Mouse (Mus musculus) limb, embryonic 14.5 days (tissue): ENCODE measurements around the gene Camta1. TPM values are rescaled to one million over a fixed set of nuclear protein-coding genes. Genes with fewer than 3 reads are reported as not detected.

ENCODE experiments used
- ATAC-seq: fragments of 200-750 bp; cut with Nextera tagmentation; 2 replicates; pipeline ENCODE4 v1.8.0; 2017; ENCODE audit warnings: low read depth, moderate number of reproducible peaks, moderate TSS enrichment; ENCODE audit not compliant: low FRiP score
- DNase-seq: peaks from one replicate; pipeline ENCODE4 v3.0.0-alpha.2; 2015; ENCODE audit warnings: low spot score
- H3K27ac ChIP-seq: fragments of 300-500 bp; sonication (generic); replicated peaks from 2 replicates; pipeline ENCODE4 v1.5.1; 2014; ENCODE audit warnings: low read depth, mild to moderate bottlenecking, low read length, moderate library complexity, mixed read lengths
- H3K27me3 ChIP-seq: fragments of 300-500 bp; sonication (generic); 2 replicates; pipeline ENCODE4 v1.6.1; 2014; ENCODE audit warnings: low read length, mixed read lengths; ENCODE audit not compliant: control insufficient read depth, insufficient read depth
- H3K36me3 ChIP-seq: fragments of 300-500 bp; sonication (generic); 2 replicates; pipeline ENCODE4 v1.6.1; 2014; ENCODE audit warnings: mild to moderate bottlenecking, low read length, moderate library complexity, mixed read lengths; ENCODE audit not compliant: control insufficient read depth, insufficient read depth
- H3K4me1 ChIP-seq: fragments of 300-500 bp; sonication (generic); 2 replicates; pipeline ENCODE4 v1.6.1; 2014; ENCODE audit warnings: antibody characterized with exemption, low read length, mixed read lengths; ENCODE audit not compliant: control insufficient read depth, insufficient read depth
- H3K4me2 ChIP-seq: fragments of 300-500 bp; sonication (generic); replicated peaks from 2 replicates; pipeline ENCODE4 v1.6.1; 2014; ENCODE audit warnings: low read depth, mild to moderate bottlenecking, low read length, moderate library complexity; ENCODE audit not compliant: severe bottlenecking
- H3K4me3 ChIP-seq: fragments of 300-500 bp; sonication (generic); replicated peaks from 2 replicates; pipeline ENCODE4 v1.5.1; 2014; ENCODE audit warnings: low read length
- H3K9ac ChIP-seq: fragments of 300-500 bp; sonication (generic); 2 replicates; pipeline ENCODE4 v1.6.1; 2014; ENCODE audit warnings: mild to moderate bottlenecking, low read depth, low read length, moderate library complexity; ENCODE audit not compliant: severe bottlenecking
- H3K9me3 ChIP-seq: fragments of 300-500 bp; sonication (generic); 2 replicates; pipeline ENCODE4 v1.6.1; 2016; ENCODE audit warnings: low read length; ENCODE audit not compliant: control insufficient read depth
- POLR2A ChIP-seq: fragments of 200-500 bp; IDR thresholded peaks from 2 replicates; pipeline ENCODE4 v1.8.0; 2012; ENCODE audit warnings: inconsistent platforms, mild to moderate bottlenecking, moderate library complexity, borderline replicate concordance; ENCODE audit not compliant: insufficient read depth, insufficient read length; ENCODE audit errors: extremely low read depth
- WGBS: fragments of 180-500 bp; shearing (Covaris S2); extraction: QIAGEN DNeasy Blood & Tissue Kit; methylation state at CpG from one replicate; pipeline ENCODE4 v1.1.7; 2014; 5-methylcytosine and 5-hydroxymethylcytosine counted together
- polyA plus RNA-seq, 2 experiments: library from polyadenylated mRNA; depleted of rRNA in 1 of 2; stranded (reverse) in 1 of 2; unstranded in 1 of 2; fragments of >200 nt; fragmentation: Nextera tagmentation in 1 of 2; extraction: Ambion mirVana in 1 of 2; gene quantifications; 2 replicates each; pipeline versions ENCODE4 v1.2.1 to v1.2.3; 2012 to 2014

The Camta1 gene
- polyA plus RNA-seq, 2 experiments: 28.6 to 78.8 TPM

DNA sequence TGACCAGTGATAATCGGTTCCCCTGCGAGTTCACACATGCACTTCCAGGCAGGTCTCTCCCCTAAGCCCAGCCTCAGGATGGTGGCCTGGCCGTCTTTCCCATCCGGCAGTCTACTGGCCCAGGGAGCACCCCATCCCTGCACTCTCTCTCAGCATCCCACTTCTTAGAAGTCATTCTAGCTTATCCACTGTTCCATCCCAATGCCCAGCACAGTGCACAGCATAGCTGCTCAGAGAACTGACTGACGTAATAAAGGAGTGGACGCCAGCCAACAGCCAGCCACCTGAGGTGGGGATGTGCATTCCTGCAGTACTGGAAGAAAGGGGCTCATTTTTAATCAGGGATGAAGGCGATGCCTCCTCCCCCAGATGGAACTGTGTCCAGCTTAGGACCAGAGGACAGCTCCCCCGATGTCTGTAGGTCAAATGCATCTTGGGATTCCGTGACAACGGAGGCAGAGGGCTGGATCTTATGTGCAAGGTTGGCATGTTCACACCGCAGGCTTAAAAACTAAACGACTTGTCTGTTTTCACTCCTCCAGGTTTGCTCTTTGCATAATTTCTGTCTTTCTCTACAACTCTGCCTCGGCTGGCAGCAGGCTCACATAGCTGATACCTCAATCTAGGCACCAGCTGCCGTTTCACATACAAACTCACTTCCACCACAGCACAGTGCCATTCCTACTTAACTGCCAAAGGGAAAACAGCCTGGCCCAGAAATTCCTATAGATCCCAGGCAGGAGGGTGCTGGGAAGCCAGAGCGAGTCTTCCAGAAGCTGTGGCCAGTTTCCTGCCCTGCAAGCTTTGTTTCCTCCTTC, 285.2 kb downstream of the Camta1 start:
- H3K9ac ChIP-seq: no peak overlapping the region
- 68% methylated on average over 15 of the region's 15 CpGs for WGBS
- H3K4me3 ChIP-seq: no peak overlapping the region
- no peaks in the 10 kb centered on the region for H3K9me3 ChIP-seq
- ATAC-seq: no peak
- H3K4me1 ChIP-seq: no peaks in the 10 kb centered on the region
- H3K4me2 ChIP-seq: no peak overlapping the region
- H3K27me3 ChIP-seq: no peaks in the 10 kb centered on the region
- DNase-seq: no peak
- TF ChIP-seq POLR2A: no peak
- no peak overlapping the region for H3K27ac ChIP-seq
- no peaks in the 10 kb centered on the region for H3K36me3 ChIP-seq

DNA sequence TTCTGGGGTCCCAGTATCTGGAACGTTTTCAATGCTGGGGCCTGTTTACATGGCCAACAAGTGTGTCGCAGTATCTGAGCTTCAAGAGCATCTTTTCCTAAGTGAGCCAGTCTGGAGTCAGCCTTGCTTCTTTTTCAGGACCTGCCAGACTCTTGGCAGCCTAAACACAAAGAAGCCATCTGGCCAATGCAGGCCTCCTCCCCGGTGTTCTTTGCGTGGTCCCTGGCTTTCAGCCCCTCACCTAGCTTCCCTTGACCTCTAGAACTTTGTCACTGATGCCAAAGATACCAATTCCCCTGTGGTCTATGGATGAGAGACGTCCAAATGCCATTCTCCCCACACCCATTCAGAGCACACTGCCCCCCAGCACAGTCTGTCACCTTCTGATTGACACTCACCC, 289.0 kb downstream of the Camta1 start:
- Histone ChIP-seq H3K4me1 (no peaks in the 10 kb centered on the region), H3K4me2 (no peak overlapping the region), H3K27me3 (no peaks in the 10 kb centered on the region), H3K27ac (no peak overlapping the region), H3K9me3 (no peaks in the 10 kb centered on the region), H3K4me3 (no peak overlapping the region), H3K36me3 (no peaks in the 10 kb centered on the region), H3K9ac (no peak overlapping the region)
- WGBS: 77% methylated on average over 5 of the region's 5 CpGs
- no peak for ATAC-seq
- no peak for TF ChIP-seq POLR2A
- no peak for DNase-seq

DNA sequence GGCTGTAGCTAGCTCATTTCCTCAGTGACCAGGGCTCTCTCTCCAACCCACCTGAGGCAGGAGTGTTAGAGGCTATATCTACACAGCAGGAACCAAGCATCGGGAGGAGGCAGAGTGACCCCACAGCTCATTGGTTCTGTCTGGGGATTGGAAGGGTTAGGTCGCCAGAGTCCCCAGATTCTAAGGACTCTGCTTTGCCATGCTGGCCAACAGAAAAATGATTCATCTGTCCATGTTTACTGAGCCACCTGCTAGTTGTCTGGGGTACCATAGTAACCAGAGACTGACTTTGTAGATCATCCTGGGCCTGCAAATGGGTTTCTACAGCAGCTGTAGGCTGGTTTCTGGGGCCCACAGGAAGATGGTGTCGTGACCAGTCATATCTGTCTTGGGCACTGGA, 292.1 kb downstream of the Camta1 start:
- DNase-seq: no peak
- Histone ChIP-seq H3K36me3 (no peaks in the 10 kb centered on the region), H3K4me2 (no peak overlapping the region), H3K4me3 (no peak overlapping the region), H3K27me3 (no peaks in the 10 kb centered on the region), H3K9ac (no peak overlapping the region), H3K9me3 (no peaks in the 10 kb centered on the region), H3K27ac (no peak overlapping the region), H3K4me1 (no peaks in the 10 kb centered on the region)
- 72% methylated on average over 3 of the region's 3 CpGs for WGBS
- ATAC-seq: no peak
- no peak for TF ChIP-seq POLR2A

DNA sequence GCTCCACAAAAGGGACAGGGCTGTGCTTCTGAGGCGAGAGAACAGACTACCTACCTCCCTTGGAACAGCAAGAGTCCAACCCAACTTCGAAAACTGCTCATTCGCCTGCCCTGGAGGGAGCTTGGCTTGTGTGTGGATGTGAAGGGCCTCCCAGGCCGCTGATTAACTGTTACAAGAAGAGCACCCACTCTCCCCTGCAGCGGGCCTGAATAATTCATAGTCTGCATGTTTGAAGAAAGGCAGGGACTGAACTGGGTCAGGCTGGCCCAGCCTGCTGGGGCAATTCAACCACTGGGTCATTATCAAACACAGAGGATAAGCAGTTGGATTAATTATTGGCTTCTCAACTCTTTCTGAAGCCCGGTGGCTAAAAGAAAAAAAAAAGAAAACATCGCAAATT, 292.8 kb downstream of the Camta1 start:
- Histone ChIP-seq H3K9me3 (no peaks in the 10 kb centered on the region), H3K9ac (no peak overlapping the region), H3K27ac (no peak overlapping the region), H3K36me3 (no peaks in the 10 kb centered on the region), H3K4me3 (no peak overlapping the region), H3K4me1 (no peaks in the 10 kb centered on the region), H3K4me2 (no peak overlapping the region), H3K27me3 (no peaks in the 10 kb centered on the region)
- 60% methylated on average over 7 of the region's 7 CpGs for WGBS
- TF ChIP-seq POLR2A: no peak
- no peak for DNase-seq
- ATAC-seq: no peak

DNA sequence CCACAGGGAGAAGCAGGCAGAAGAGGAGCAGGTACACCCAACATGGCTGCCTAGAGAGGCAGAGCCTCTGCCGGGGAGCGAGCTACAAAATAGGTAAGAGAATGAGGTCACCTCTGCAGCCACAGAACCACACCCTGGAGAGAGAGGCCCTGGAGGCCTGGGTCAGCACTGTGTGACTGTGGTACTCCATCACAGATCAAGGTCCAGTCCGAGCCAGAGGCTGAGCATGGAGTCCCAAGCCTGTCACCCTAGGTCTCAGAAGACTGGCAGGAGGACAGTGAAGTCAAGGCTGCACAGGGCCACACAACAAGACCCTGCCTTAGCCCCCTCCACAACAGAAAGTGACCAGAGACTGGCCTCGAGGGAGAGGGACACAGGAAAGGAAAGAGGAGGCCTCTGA, 294.6 kb downstream of the Camta1 start:
- no peak overlapping the region for H3K4me3 ChIP-seq
- DNase-seq: no peak
- H3K4me1 ChIP-seq: no peaks in the 10 kb centered on the region
- no peak overlapping the region for H3K9ac ChIP-seq
- TF ChIP-seq POLR2A: no peak
- H3K9me3 ChIP-seq: no peaks in the 10 kb centered on the region
- H3K27ac ChIP-seq: no peak overlapping the region
- no peak for ATAC-seq
- H3K27me3 ChIP-seq: no peaks in the 10 kb centered on the region
- H3K4me2 ChIP-seq: no peak overlapping the region
- WGBS: 81% methylated on average over 4 of the region's 4 CpGs
- H3K36me3 ChIP-seq: no peaks in the 10 kb centered on the region
